Mouse (Mus musculus): ENCODE results near the gene 1700012B09Rik.

1700012B09Rik gene

GRCm38 (mm10) chr9:14728365-14728764, 42.5 kb downstream of the 1700012B09Rik start:
- no peak for DNase-seq

GRCm38 (mm10) chr9:14726629-14727028, 44.2 kb downstream of the 1700012B09Rik start:
- DNase-seq, result no peak

GRCm38 (mm10) chr9:14726005-14726404, 44.8 kb downstream of the 1700012B09Rik start:
- no peak for DNase-seq

GRCm38 (mm10) chr9:14724755-14725420, 45.9 kb downstream of the 1700012B09Rik start:
- DNase-seq, result no peak

- no peak for DNase-seq
Measured at GRCm38 (mm10) chr9:14721610-14722009, 49.2 kb downstream of the 1700012B09Rik start.

- no peak for DNase-seq
Measured at GRCm38 (mm10) chr9:14720384-14720783, 50.4 kb downstream of the 1700012B09Rik start.

- no peak for DNase-seq
Measured at GRCm38 (mm10) chr9:14718332-14718691, 52.5 kb downstream of the 1700012B09Rik start.

- no peak for DNase-seq
Measured at GRCm38 (mm10) chr9:14717689-14718331, 53.0 kb downstream of the 1700012B09Rik start.

- no peak for DNase-seq
Measured at GRCm38 (mm10) chr9:14715258-14715657, 55.6 kb downstream of the 1700012B09Rik start.

GRCm38 (mm10) chr9:14710910-14711309, 59.9 kb downstream of the 1700012B09Rik start:
- no peak for DNase-seq

Data from thymus, postnatal 4 days (tissue).